Mouse (Mus musculus) left cerebral cortex, adult 2 months (tissue): ENCODE data around the gene Slc7a7. TPM values are rescaled to one million over a fixed set of nuclear protein-coding genes. Genes with fewer than 3 reads are reported as not detected.
"Not testable (repeated sequence)": the region's sequence is repeated elsewhere in the genome, so short reads cannot be mapped to it uniquely, and the experiment has no call there.

Experiments
- DNase-seq, 2 experiments: peaks; one replicate each; pipeline ENCODE4 v3.0.0; 2021 to 2022; ENCODE audit warnings: low spot score in 2 of 2, mixed read lengths in 1 of 2; ENCODE audit errors: extremely low spot score in 1 of 2
- H3K27ac ChIP-seq: fragments of 200-600 bp; 2 replicates; pipeline ENCODE4 v1.8.1; 2022
- H3K4me3 ChIP-seq: fragments of 200-600 bp; 2 replicates; pipeline ENCODE4 v1.8.1; 2022
- CTCF ChIP-seq: fragments of 200-600 bp; IDR thresholded peaks from 2 replicates; pipeline ENCODE4 v1.8.1; 2022; ENCODE audit warnings: antibody characterized with exemption, mild to moderate bottlenecking, moderate library complexity
- intact Hi-C: fragments of 180-260 bp; cut with DNase I; formaldehyde crosslinking; loops from one replicate; pipeline ENCODE4 v1.15.1; 2025
- total RNA-seq, 2 experiments: library from RNA; stranded (reverse); gene quantifications; 2 replicates each; pipeline ENCODE4 v1.2.3; 2021

The Slc7a7 gene
- total RNA-seq, 2 experiments from 2014 or later = 1.6 to 3.4 TPM

- TF ChIP-seq CTCF = no peak
- Histone ChIP-seq H3K27ac (no peak overlapping the region), H3K4me3 (no peak overlapping the region)
- DNase-seq = no peak
- intact Hi-C loops = no loop called here
Observed at GRCm38 (mm10) chr14:54354406-54354805, 63.2 kb downstream of the Slc7a7 start.

- H3K27ac ChIP-seq = no peak overlapping the region
- no peak for TF ChIP-seq CTCF
- DNase-seq = no peak
- intact Hi-C loops = no loop called here
- no peak overlapping the region for H3K4me3 ChIP-seq
Observed at GRCm38 (mm10) chr14:54352314-54352713, 65.3 kb downstream of the Slc7a7 start.

GRCm38 (mm10) chr14:54350773-54351541, 66.6 kb downstream of the Slc7a7 start:
- H3K4me3 ChIP-seq, intact Hi-C loops, H3K27ac ChIP-seq, DNase-seq: not testable (repeated sequence)

- H3K4me3 ChIP-seq, intact Hi-C loops, H3K27ac ChIP-seq, DNase-seq: not testable (repeated sequence)
Observed at GRCm38 (mm10) chr14:54341807-54342206, 75.8 kb downstream of the Slc7a7 start.

GRCm38 (mm10) chr14:54340836-54341235, 76.7 kb downstream of the Slc7a7 start:
- intact Hi-C loops = no loop called here
- Histone ChIP-seq H3K27ac (no peak overlapping the region), H3K4me3 (no peak overlapping the region)
- no peak for TF ChIP-seq CTCF
- no peak for DNase-seq

GRCm38 (mm10) chr14:54333452-54334189, 84.0 kb downstream of the Slc7a7 start:
- Histone ChIP-seq H3K27ac (no peak overlapping the region), H3K4me3 (no peak overlapping the region)
- no peak for DNase-seq
- intact Hi-C loops = no loop called here
- TF ChIP-seq CTCF = no peak

- DNase-seq = no peak
- intact Hi-C loops = no loop called here
- no peak for TF ChIP-seq CTCF
- Histone ChIP-seq H3K27ac (no peak overlapping the region), H3K4me3 (no peak overlapping the region)
Observed at GRCm38 (mm10) chr14:54332176-54333074, 85.2 kb downstream of the Slc7a7 start.

GRCm38 (mm10) chr14:54331178-54331577, 86.4 kb downstream of the Slc7a7 start:
- TF ChIP-seq CTCF = no peak
- DNase-seq = no peak
- no peak overlapping the region for H3K4me3 ChIP-seq
- H3K27ac ChIP-seq = no peak overlapping the region
- intact Hi-C loops = no loop called here

- Histone ChIP-seq H3K27ac (no peak overlapping the region), H3K4me3 (no peak overlapping the region)
- DNase-seq = no peak
- intact Hi-C loops = loop anchor here (10.0 kb wide), 1 partner anchor 264 kb away; no protein-coding TSS in a partner anchor
- no peak for TF ChIP-seq CTCF
Observed at GRCm38 (mm10) chr14:54329201-54329600, 88.4 kb downstream of the Slc7a7 start.

- intact Hi-C loops = loop anchor here (10.0 kb wide), 1 partner anchor 264 kb away; no protein-coding TSS in a partner anchor
- peak; percentile 45 for TF ChIP-seq CTCF
- H3K27ac ChIP-seq = no peak overlapping the region
- DNase-seq = no peak
- H3K4me3 ChIP-seq = no peak overlapping the region
Observed at GRCm38 (mm10) chr14:54328548-54328947, 89.0 kb downstream of the Slc7a7 start.

- H3K27ac ChIP-seq = no peak overlapping the region
- no peak overlapping the region for H3K4me3 ChIP-seq
- no peak for DNase-seq
- intact Hi-C loops = loop anchor here (10.0 kb wide), 1 partner anchor 260 kb away; no protein-coding TSS in a partner anchor
- no peak for TF ChIP-seq CTCF
Observed at GRCm38 (mm10) chr14:54324486-54324885, 93.1 kb downstream of the Slc7a7 start.
